Mouse (Mus musculus): Measurements from ENCODE around the gene Senp1.
A peak's percentile ranks its signal among the peaks of the same experiment; 100 is the strongest.

- no peak for TF ChIP-seq USF1 (IDR thresholded peaks at IDR 0.05; ENCODE audit: low read depth)
- no peak for TF ChIP-seq E2F4 (IDR thresholded peaks at IDR 0.05; ENCODE audit: insufficient read depth)
- TF ChIP-seq POLR2A (IDR thresholded peaks at IDR 0.05; ENCODE audit: insufficient read length, low read depth), result peak; percentile 24
- TF ChIP-seq TCF12 (IDR thresholded peaks at IDR 0.05; ENCODE audit: insufficient read depth, poor library complexity, severe bottlenecking), result no peak
- no peak for TF ChIP-seq MYOD1 (IDR thresholded peaks at IDR 0.05; ENCODE audit: control insufficient read depth in 1 of 3, insufficient read length in 2 of 3, low read depth in 2 of 3)
- no peak for TF ChIP-seq MAX (IDR thresholded peaks at IDR 0.05; ENCODE audit: low read depth)
- TF ChIP-seq REST (IDR thresholded peaks at IDR 0.05; ENCODE audit: insufficient read depth, insufficient read length), result no peak
- TF ChIP-seq TCF3 (IDR thresholded peaks at IDR 0.05; ENCODE audit: insufficient read length, low read depth), result no peak
Observed at GRCm38 (mm10) chr15:98131942-98132655, 38.6 kb upstream of the Senp1 start.

Data from myocyte (in vitro differentiated cells).